Mouse (Mus musculus) hindbrain, postnatal 0 days (tissue): Measurements from ENCODE around the gene Gm49027. TPM values are rescaled to one million over a fixed set of nuclear protein-coding genes. Genes with fewer than 3 reads are reported as not detected.

Source experiments
- ATAC-seq: fragments of 200-750 bp; cut with Nextera tagmentation; 2 replicates; pipeline ENCODE4 v1.8.0; 2017; ENCODE audit warnings: mild to moderate bottlenecking, moderate TSS enrichment, moderate library complexity
- DNase-seq: peaks from one replicate; pipeline ENCODE4 v3.0.0-alpha.2; 2015; ENCODE audit warnings: low spot score
- H3K27ac ChIP-seq: fragments of 300-500 bp; sonication (generic); 2 replicates; pipeline ENCODE4 v1.5.1; 2014; ENCODE audit warnings: mild to moderate bottlenecking
- H3K27me3 ChIP-seq: fragments of 300-500 bp; sonication (generic); 2 replicates; pipeline ENCODE4 v1.6.1; 2014; ENCODE audit warnings: low read length, mixed read lengths; ENCODE audit not compliant: insufficient read depth
- H3K36me3 ChIP-seq: fragments of 300-500 bp; sonication (generic); 2 replicates; pipeline ENCODE4 v1.6.1; 2014; ENCODE audit warnings: low read length, mixed read lengths; ENCODE audit not compliant: insufficient read depth
- H3K4me1 ChIP-seq: fragments of 300-500 bp; sonication (generic); 2 replicates; pipeline ENCODE4 v1.6.1; 2014; ENCODE audit warnings: antibody characterized with exemption, low read length, mixed read lengths; ENCODE audit not compliant: insufficient read depth
- H3K4me2 ChIP-seq: fragments of 300-500 bp; sonication (generic); 2 replicates; pipeline ENCODE4 v1.6.1; 2014; ENCODE audit warnings: low read depth, mild to moderate bottlenecking, low read length, moderate library complexity, mixed read lengths
- H3K4me3 ChIP-seq: fragments of 300-500 bp; sonication (generic); 2 replicates; pipeline ENCODE4 v1.5.1; 2014; ENCODE audit warnings: low read length
- H3K9ac ChIP-seq: fragments of 300-500 bp; sonication (generic); replicated peaks from 2 replicates; pipeline ENCODE4 v1.6.1; 2014; ENCODE audit warnings: mild to moderate bottlenecking, low read length, moderate library complexity, mixed read lengths
- H3K9me3 ChIP-seq: fragments of 300-500 bp; sonication (generic); 2 replicates; pipeline ENCODE4 v1.6.1; 2016; ENCODE audit warnings: low read length, mixed read lengths
- CTCF ChIP-seq: IDR thresholded peaks from 2 replicates; pipeline ENCODE4 v1.5.1; 2016; ENCODE audit warnings: antibody characterized with exemption, control low read depth, low read depth
- WGBS: fragments of 180-500 bp; shearing (Covaris S2); extraction: QIAGEN DNeasy Blood & Tissue Kit; methylation state at CpG from one replicate; pipeline ENCODE4 v1.1.7; 2014; 5-methylcytosine and 5-hydroxymethylcytosine counted together
- polyA plus RNA-seq: library from polyadenylated mRNA; unstranded; fragments of >200 nt; fragmentation: Nextera tagmentation; extraction: Ambion mirVana; gene quantifications from 2 replicates; pipeline ENCODE4 v1.2.1, GENCODE M21; 2015
- total RNA-seq: library from RNA; depleted of rRNA; stranded (reverse); fragments of >200 nt; gene quantifications from 2 replicates; pipeline ENCODE4 v1.2.3, GENCODE M21; 2014; rRNA removed

Gene Gm49027
- total RNA-seq (0.14 and 0.52 TPM in 2 replicates), polyA plus RNA-seq (0.39 and 0.68 TPM in 2 replicates)

DNA sequence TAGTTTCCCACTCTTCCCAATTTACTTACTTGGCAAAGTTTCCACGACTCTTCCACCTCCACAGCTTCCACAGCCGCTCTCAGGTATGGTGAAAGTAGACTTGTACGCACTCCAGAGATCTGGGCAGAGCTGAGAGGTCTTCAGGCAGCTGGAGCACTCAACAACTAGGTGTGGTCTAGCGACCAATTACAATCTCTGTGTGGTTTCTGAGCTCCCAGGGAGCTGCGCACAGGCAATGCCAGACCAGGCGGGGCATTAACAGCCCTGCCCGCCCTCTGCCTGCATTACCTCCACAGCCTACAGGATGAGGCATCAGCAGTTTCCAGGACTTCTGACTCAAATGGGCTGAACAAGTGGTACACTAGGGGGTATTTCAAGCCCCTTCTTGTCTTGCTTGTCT is at the start of gene Gm49027:
Gm49027 (minus strand) TSS at position 208 of the 400 bp plus-strand sequence.
- peak within 1 kb of the TSS; percentile 56 for H3K9ac ChIP-seq
- H3K9me3 ChIP-seq = no peaks in the 10 kb centered on the region
- H3K4me1 ChIP-seq = peaks cover 9% of the 10 kb centered on the region
- ATAC-seq = no peak
- peak within 1 kb of the TSS; percentile 65 for H3K4me3 ChIP-seq
- peak within 1 kb of the TSS; percentile 74; the same call in 1 of the 2 replicates for H3K27ac ChIP-seq
- H3K27me3 ChIP-seq = no peaks in the 10 kb centered on the region
- 85% methylated on average over 7 of the region's 7 CpGs for WGBS
- H3K36me3 ChIP-seq = peaks cover 15% of the 10 kb centered on the region; the same call in 1 of the 2 replicates
- DNase-seq = no peak
- H3K4me2 ChIP-seq = peak within 1 kb of the TSS; percentile 92
- no peak for TF ChIP-seq CTCF

DNA sequence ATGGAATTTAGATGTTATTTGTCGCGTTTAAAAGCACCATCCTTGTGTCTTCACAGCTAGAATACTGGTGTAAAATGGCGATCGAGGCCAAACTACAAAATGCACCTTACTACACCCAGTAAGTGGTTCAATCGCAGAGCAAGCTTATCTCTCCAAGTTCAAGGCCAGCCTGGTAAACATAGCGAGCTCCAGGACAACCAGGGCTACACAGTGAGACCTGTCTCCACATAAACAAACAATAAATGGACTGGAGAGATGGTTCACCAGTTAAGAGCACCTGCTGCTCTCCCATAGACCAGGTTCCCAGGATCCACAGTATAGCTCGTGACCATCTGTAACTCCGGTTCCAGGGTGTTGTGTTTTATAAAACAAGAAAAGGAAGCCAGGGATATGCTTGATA is 48.1 kb upstream of the Gm49027 start:
- no peaks in the 10 kb centered on the region for H3K27me3 ChIP-seq
- 66% methylated on average over 8 of the region's 8 CpGs for WGBS
- DNase-seq (no peak), ATAC-seq (no peak)
- peak overlapping the region; percentile 68 for H3K4me2 ChIP-seq
- no peak overlapping the region for H3K9ac ChIP-seq
- no peak for TF ChIP-seq CTCF
- no peaks in the 10 kb centered on the region for H3K9me3 ChIP-seq
- peaks cover 8% of the 10 kb centered on the region; the same call in 1 of the 2 replicates for H3K4me1 ChIP-seq
- peaks cover 15% of the 10 kb centered on the region for H3K36me3 ChIP-seq
- H3K4me3 ChIP-seq = peak overlapping the region; percentile 77
- 0 out of 2 replicates have a peak overlapping the region, but pooled peaks have one; percentile 4 for H3K27ac ChIP-seq

DNA sequence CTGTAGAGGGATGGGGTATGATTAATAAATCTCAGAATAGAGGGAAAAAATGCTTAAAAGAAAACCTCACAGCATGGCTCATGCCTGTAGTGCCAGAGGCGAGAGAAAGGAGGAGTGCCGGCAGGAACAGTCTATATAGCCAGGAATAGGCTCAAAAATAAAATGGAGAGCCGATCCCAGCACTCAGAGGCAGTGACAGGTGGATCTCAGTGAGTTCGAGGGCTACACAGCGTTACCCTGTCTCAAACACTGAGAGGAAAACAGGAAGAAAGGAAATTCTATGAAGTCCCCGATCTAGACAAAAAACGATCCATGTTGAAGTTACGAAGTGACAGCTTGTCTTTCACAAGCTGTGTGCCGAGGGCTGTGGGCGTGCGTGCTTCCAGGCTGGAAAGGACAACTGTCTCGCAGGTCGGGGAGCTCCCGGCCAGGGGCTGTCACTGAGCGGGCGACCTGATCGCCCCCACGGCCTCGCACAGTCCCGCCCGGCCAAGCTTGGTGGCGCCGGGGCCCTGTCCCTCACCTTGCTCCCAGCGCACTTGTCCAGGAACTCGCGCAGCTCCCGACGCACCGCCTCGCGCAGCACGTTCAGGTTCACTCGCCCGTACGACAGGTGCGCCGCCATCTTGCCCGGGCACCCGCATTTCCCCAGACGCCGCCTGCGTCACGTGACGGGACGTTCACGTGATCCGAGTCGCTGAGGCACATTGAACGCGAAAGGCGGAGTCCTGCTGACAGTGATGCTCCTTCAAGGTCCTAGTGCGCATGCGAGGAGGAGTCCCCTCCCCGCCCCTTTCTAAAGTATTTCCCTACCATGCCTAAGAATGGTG is 47.3 kb upstream of the Gm49027 start, which contains the start of gene Vps33a:
Vps33a (minus strand) TSS at position 682 of the 830 bp plus-strand sequence.
- DNase-seq = peak; percentile 100
- H3K27ac ChIP-seq = peak within 1 kb of the TSS; percentile 85
- ATAC-seq = peak; percentile 92
- peak within 1 kb of the TSS; percentile 68 for H3K4me2 ChIP-seq
- H3K9ac ChIP-seq = peak within 1 kb of the TSS; percentile 64
- no peaks in the 10 kb centered on the region for H3K9me3 ChIP-seq
- peaks cover 8% of the 10 kb centered on the region; the same call in 1 of the 2 replicates for H3K4me1 ChIP-seq
- H3K36me3 ChIP-seq = peaks cover 12% of the 10 kb centered on the region; the same call in 1 of the 2 replicates
- TF ChIP-seq CTCF = peak; percentile 27
- peak within 1 kb of the TSS; percentile 77 for H3K4me3 ChIP-seq
- WGBS = under 1% methylated on average over 54 of the region's 54 CpGs
- H3K27me3 ChIP-seq = no peaks in the 10 kb centered on the region

DNA sequence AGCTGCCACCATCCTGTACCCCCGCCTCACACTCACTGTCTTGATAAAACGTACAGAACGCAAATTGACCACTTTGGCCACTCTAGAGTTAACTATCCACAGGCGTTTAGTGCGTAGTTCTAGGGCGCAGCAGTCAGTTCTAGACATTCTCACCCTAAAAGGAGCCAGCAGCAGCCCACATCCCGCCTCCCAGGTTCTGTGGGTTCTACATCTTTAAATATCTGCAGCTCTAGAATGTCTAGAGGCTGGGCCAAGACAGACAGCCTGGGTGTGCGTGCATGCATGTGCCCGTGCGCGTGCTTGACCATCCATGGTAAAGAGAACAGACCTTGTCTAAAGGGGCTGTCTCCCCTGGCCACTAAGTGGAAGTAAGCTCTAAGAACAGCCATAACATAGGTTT is 35.8 kb upstream of the Gm49027 start:
- H3K27ac ChIP-seq = no peak overlapping the region
- H3K4me2 ChIP-seq = no peak overlapping the region
- H3K36me3 ChIP-seq = peaks cover 57% of the 10 kb centered on the region
- no peaks in the 10 kb centered on the region for H3K27me3 ChIP-seq
- no peak overlapping the region for H3K4me3 ChIP-seq
- no peak for DNase-seq
- no peak for TF ChIP-seq CTCF
- WGBS = 94% methylated on average over 11 of the region's 11 CpGs
- H3K9ac ChIP-seq = no peak overlapping the region
- ATAC-seq = no peak
- no peaks in the 10 kb centered on the region for H3K4me1 ChIP-seq
- no peaks in the 10 kb centered on the region for H3K9me3 ChIP-seq

DNA sequence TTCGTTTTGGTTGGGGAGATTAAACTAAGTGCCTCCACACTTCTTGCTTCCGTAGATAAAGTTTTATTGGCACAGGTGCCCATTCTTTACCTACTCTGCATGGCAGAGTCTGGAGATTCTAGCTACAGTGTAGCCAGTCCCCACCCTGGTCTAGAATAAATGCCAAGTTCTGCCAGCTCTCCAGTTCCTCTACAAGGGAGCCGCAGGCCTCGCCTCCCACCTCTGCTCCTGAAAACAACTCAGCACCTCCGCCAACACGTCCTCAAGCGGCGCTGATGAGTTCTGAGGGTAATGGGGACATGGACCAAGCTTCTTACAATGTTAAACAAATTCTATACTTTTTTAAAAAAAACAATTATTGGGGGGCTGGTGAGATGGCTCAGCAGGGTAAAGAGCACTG is 34.3 kb upstream of the Gm49027 start:
- WGBS = 94% methylated on average over 8 of the region's 8 CpGs
- Histone ChIP-seq H3K27ac (no peak overlapping the region), H3K36me3 (peaks cover 49% of the 10 kb centered on the region)

DNA sequence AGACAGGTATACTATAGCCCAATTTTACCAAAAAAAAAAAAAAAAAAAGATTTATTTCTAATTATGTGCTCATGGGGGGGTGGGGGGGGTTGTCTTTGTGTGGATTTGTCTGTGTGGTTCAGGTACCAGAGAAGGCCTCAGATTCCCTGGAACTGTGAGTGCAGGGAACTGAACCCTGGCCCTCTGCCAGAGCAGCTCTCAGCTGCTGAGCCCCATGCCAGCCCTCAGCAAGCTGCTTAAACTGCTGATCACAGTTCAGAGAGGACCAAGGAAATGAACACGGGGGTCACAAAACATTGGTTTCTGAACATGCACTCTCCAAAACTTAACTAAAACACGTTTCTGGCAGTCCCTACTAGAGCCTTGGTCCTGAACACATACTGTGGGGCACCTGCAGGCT is 31.2 kb upstream of the Gm49027 start:
- Histone ChIP-seq H3K9ac (no peak overlapping the region), H3K4me2 (no peak overlapping the region), H3K9me3 (no peaks in the 10 kb centered on the region), H3K27ac (no peak overlapping the region), H3K4me1 (no peaks in the 10 kb centered on the region), H3K36me3 (peaks cover 33% of the 10 kb centered on the region), H3K27me3 (no peaks in the 10 kb centered on the region), H3K4me3 (no peak overlapping the region)
- ATAC-seq (no peak), DNase-seq (peak; percentile 62)
- no peak for TF ChIP-seq CTCF
- 48% methylated on average over 2 of the region's 2 CpGs for WGBS

More for the DNA sequence above, 34.3 kb upstream of the Gm49027 start:
- Histone ChIP-seq H3K4me1 (no peaks in the 10 kb centered on the region), H3K27me3 (no peaks in the 10 kb centered on the region), H3K9me3 (no peaks in the 10 kb centered on the region), H3K4me2 (no peak overlapping the region), H3K9ac (no peak overlapping the region), H3K4me3 (no peak overlapping the region)
- TF ChIP-seq CTCF = no peak
- DNase-seq (no peak), ATAC-seq (no peak)
